Mouse (Mus musculus) bone marrow, adult 2 months (tissue): Measurements from ENCODE around the gene Tfap2a.

Experiments
- CTCF ChIP-seq: fragments of 200-500 bp; IDR thresholded peaks from 2 replicates; pipeline ENCODE4 v1.5.1; 2011; ENCODE audit warnings: low read length, control low read depth; ENCODE audit not compliant: control insufficient read depth, insufficient read depth
- POLR2A ChIP-seq: fragments of 200-500 bp; IDR thresholded peaks from 2 replicates; pipeline ENCODE4 v1.6.1; 2011; ENCODE audit warnings: low read depth, mild to moderate bottlenecking, control low read depth, low read length, borderline replicate concordance; ENCODE audit not compliant: control insufficient read depth

GRCm38 (mm10) chr13:40703982-40704501, 34.1 kb downstream of the Tfap2a start:
- TF ChIP-seq POLR2A (no peak), CTCF (no peak)
